8 mouse cellular contexts compared by ENCODE assay signal in the genomic region with DNA sequence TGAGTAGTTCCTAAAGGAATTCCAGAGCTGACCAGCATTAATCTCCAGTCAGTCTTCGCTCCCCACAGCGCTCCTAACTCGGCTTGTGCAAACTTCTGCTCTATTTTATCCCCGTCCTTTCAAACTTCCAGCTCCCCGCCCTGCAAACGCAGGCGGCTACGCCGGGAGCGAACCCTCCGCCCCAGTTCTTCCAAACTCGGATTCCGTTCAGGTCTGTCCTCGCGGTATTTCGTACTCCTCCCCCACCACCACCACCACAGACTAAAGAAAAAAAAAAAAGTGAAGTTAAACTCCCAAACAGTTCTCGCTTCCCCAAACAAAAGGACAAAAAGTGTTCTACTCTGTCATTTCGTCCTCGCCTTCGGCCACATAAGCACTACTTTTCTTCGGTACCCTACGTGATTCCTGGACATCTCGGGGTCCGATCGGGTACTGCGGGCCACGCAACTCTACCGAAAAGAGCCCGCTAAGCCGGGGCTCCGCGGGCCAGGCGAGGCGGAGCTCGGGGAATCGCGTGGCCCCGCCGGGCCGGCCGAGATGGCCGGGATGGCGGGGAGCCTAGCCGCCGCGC. TPM values are rescaled to one million over a fixed set of nuclear protein-coding genes. Genes with fewer than 3 reads are reported as not detected.
DNase-seq lines count a peak whose midpoint lies in the region; ATAC-seq and TF ChIP-seq lines count a peak whose summit lies in the region.

No protein-coding gene starts in this region.

- H3K4me2 ChIP-seq in intestine, embryonic 14.5 days (ENCODE audit: low read length): peak overlapping the region; percentile 61
- H3K4me2 ChIP-seq in liver, postnatal 0 days (ENCODE audit: low read depth, low read length): peak overlapping the region; percentile 94
- H3K4me2 ChIP-seq in neural tube, embryonic 11.5 days (ENCODE audit: low read depth): peak overlapping the region; percentile 61

- peak; percentile 39 for DNase-seq in left cerebral cortex, postnatal 4 days
- no peak for DNase-seq in left cerebral cortex, adult 11 months (ENCODE audit: low spot score)
- peak; percentile 59 to 62 for DNase-seq in cerebellum, postnatal 14 days
- peak; percentile 56 for DNase-seq in gastrocnemius, postnatal 25 days
- DNase-seq in intestine, embryonic 14.5 days (ENCODE audit: low spot score): peak; percentile 86
- peak; percentile 81 for DNase-seq in liver, postnatal 0 days
- DNase-seq in neural tube, embryonic 11.5 days (ENCODE audit: low spot score): peak; percentile 75
- peak; percentile 57 for DNase-seq in thymus, adult 2 months

- under 1% methylated on average over 46 of the region's 46 CpGs for WGBS in intestine, embryonic 14.5 days
- under 1% methylated on average over 46 of the region's 46 CpGs for WGBS in liver, postnatal 0 days (ENCODE audit: insufficient replicate concordance)
- under 1% methylated on average over 46 of the region's 46 CpGs for WGBS in neural tube, embryonic 11.5 days
- under 1% methylated on average over 46 of the region's 46 CpGs for WGBS in thymus, adult 2 months

- ATAC-seq in intestine, embryonic 14.5 days (replicated peaks; ENCODE audit: low FRiP score, low TSS enrichment, low read depth): peak; percentile 19; the same call in 1 of the 2 replicates
- peak; percentile 48 for ATAC-seq in liver, postnatal 0 days
- no peak for ATAC-seq in neural tube, embryonic 11.5 days (ENCODE audit: insufficient read depth, low FRiP score, low TSS enrichment)

- peak overlapping the region; percentile 96 for H3K9ac ChIP-seq in intestine, embryonic 14.5 days (ENCODE audit: low read length)
- H3K9ac ChIP-seq in liver, postnatal 0 days (replicated peaks): peak overlapping the region; percentile 97
- H3K9ac ChIP-seq in neural tube, embryonic 11.5 days (ENCODE audit: low read length): peak overlapping the region; percentile 95

- no peak for TF ChIP-seq CTCF in liver, postnatal 0 days (IDR thresholded peaks at IDR 0.05; ENCODE audit: low read depth)
- no peak for TF ChIP-seq CTCF in thymus, adult 2 months (IDR thresholded peaks at IDR 0.05; ENCODE audit: borderline replicate concordance, control insufficient read depth, extremely low read depth, insufficient read depth, low read length, poor library complexity)

- no peaks in the 10 kb centered on the region for H3K36me3 ChIP-seq in intestine, embryonic 14.5 days (ENCODE audit: control insufficient read depth, insufficient read depth, low read length)
- H3K36me3 ChIP-seq in liver, postnatal 0 days (replicated peaks; ENCODE audit: insufficient read depth, low read length): no peaks in the 10 kb centered on the region
- no peaks in the 10 kb centered on the region for H3K36me3 ChIP-seq in neural tube, embryonic 11.5 days (ENCODE audit: control insufficient read depth, insufficient read depth, low read length)
- H3K36me3 ChIP-seq in thymus, adult 2 months (ENCODE audit: control insufficient read depth, insufficient read depth, low read length): no peaks in the 10 kb centered on the region

- no peak for TF ChIP-seq EP300 in liver, postnatal 0 days (IDR thresholded peaks at IDR 0.05; ENCODE audit: low read depth)

- no peaks in the 10 kb centered on the region for H3K27me3 ChIP-seq in intestine, embryonic 14.5 days (replicated peaks; ENCODE audit: control insufficient read depth, insufficient read depth, low read length)
- no peaks in the 10 kb centered on the region for H3K27me3 ChIP-seq in liver, postnatal 0 days (ENCODE audit: insufficient read depth, low read length)
- H3K27me3 ChIP-seq in neural tube, embryonic 11.5 days (ENCODE audit: control insufficient read depth, insufficient read depth, low read length): no peaks in the 10 kb centered on the region
- no peaks in the 10 kb centered on the region for H3K27me3 ChIP-seq in thymus, adult 2 months (ENCODE audit: control insufficient read depth, insufficient read depth, low read length)

- intact Hi-C loops in left cerebral cortex, postnatal 4 days (cut with DNase I): loop anchor here (2.0 to 5.0 kb wide), 2 partner anchors 559 to 704 kb away; no protein-coding TSS in a partner anchor

- peak overlapping the region; percentile 97 for H3K27ac ChIP-seq in intestine, embryonic 14.5 days (ENCODE audit: low read depth)
- H3K27ac ChIP-seq in liver, postnatal 0 days (ENCODE audit: low read depth): peak overlapping the region; percentile 100
- H3K27ac ChIP-seq in neural tube, embryonic 11.5 days (ENCODE audit: low read depth, low read length): peak overlapping the region; percentile 99
- peak overlapping the region; percentile 29 for H3K27ac ChIP-seq in thymus, adult 2 months (ENCODE audit: control insufficient read depth, insufficient read depth, low read length)

- no peak for TF ChIP-seq POLR2A in thymus, adult 2 months (IDR thresholded peaks at IDR 0.05; ENCODE audit: control insufficient read depth, extremely low read depth, insufficient read depth, low read length, poor library complexity)

- no peaks in the 10 kb centered on the region for H3K9me3 ChIP-seq in intestine, embryonic 14.5 days (ENCODE audit: control insufficient read depth, low read length)
- H3K9me3 ChIP-seq in liver, postnatal 0 days (ENCODE audit: low read length): no peaks in the 10 kb centered on the region
- no peaks in the 10 kb centered on the region for H3K9me3 ChIP-seq in neural tube, embryonic 11.5 days (ENCODE audit: control insufficient read depth, low read length)

- peaks cover 15% of the 10 kb centered on the region for H3K4me1 ChIP-seq in intestine, embryonic 14.5 days (replicated peaks; ENCODE audit: control insufficient read depth, insufficient read depth, low read length)
- H3K4me1 ChIP-seq in liver, postnatal 0 days (ENCODE audit: insufficient read depth): peaks cover 11% of the 10 kb centered on the region; the same call in 1 of the 2 replicates
- peaks cover 17% of the 10 kb centered on the region; the same call in 1 of the 2 replicates for H3K4me1 ChIP-seq in neural tube, embryonic 11.5 days (ENCODE audit: control insufficient read depth, insufficient read depth, low read length)
- no peaks in the 10 kb centered on the region for H3K4me1 ChIP-seq in thymus, adult 2 months (replicated peaks; ENCODE audit: control insufficient read depth, insufficient read depth, low read length)

- peak overlapping the region; percentile 88 for H3K4me3 ChIP-seq in intestine, embryonic 14.5 days (ENCODE audit: low read depth, low read length)
- peak overlapping the region; percentile 81 for H3K4me3 ChIP-seq in liver, postnatal 0 days (ENCODE audit: low read depth, low read length)
- H3K4me3 ChIP-seq in neural tube, embryonic 11.5 days (ENCODE audit: low read depth, low read length): peak overlapping the region; percentile 77
- H3K4me3 ChIP-seq in thymus, adult 2 months (ENCODE audit: control insufficient read depth, insufficient read depth, low read length): peak overlapping the region; percentile 86

RNA-seq across cellular contexts. Expression of a gene that starts 1.6 kb away (rescaled TPM):
- total RNA-seq in left cerebral cortex, postnatal 4 days (2021): 100 to 1,000 TPM; 247 to 250 TPM
- total RNA-seq in gastrocnemius, postnatal 25 days (2021): 100 to 1,000 TPM; 235 to 264 TPM
- polyA plus RNA-seq in intestine, embryonic 14.5 days (2014; fragmentation: Nextera tagmentation; extraction: Ambion mirVana): 23.1 and 26.8 TPM in 2 replicates
- polyA plus RNA-seq in liver, postnatal 0 days (2015; fragmentation: Nextera tagmentation; extraction: Ambion mirVana): 9.1 and 9.9 TPM in 2 replicates
- 53.7 and 57.0 TPM in 2 replicates for polyA plus RNA-seq in neural tube, embryonic 11.5 days (2014; fragmentation: Nextera tagmentation; extraction: Ambion mirVana)
- polyA plus RNA-seq in thymus, adult 2 months (2012; rRNA removed): 182 and 203 TPM in 2 replicates

Comparison
In these comparisons a context has a peak if more than half of its experiments do, and no peak if none do; other contexts are left out.
1. H3K27ac ChIP-seq: peak in every context shown above with its lines; median percentile 100 in liver, postnatal 0 days; 99 in neural tube, embryonic 11.5 days; 97 in intestine, embryonic 14.5 days; 29 in thymus, adult 2 months.